Mouse (Mus musculus) lung, postnatal 0 days (tissue): ENCODE measurements around the gene Skiv2l.

Source experiments
- CTCF ChIP-seq: IDR thresholded peaks from 2 replicates; pipeline ENCODE4 v1.5.1; 2016; ENCODE audit warnings: antibody characterized with exemption, mild to moderate bottlenecking
- EP300 ChIP-seq: IDR thresholded peaks from 2 replicates; pipeline ENCODE4 v1.6.1; 2016; ENCODE audit warnings: antibody characterized with exemption, mild to moderate bottlenecking, control low read depth

GRCm38 (mm10) chr17:34887942-34888341 is 37.9 kb upstream of the Skiv2l start:
- TF ChIP-seq CTCF (no peak), EP300 (no peak)
